Mouse (Mus musculus) left cerebral cortex, postnatal 36 days (tissue): ENCODE measurements around the gene Ndufs4. TPM values are rescaled to one million over a fixed set of nuclear protein-coding genes. Genes with fewer than 3 reads are reported as not detected.

Experiments
- DNase-seq, 2 experiments: peaks; one replicate each; pipeline ENCODE4 v3.0.0; 2021 to 2022; ENCODE audit warnings: low spot score in 2 of 2, mixed read lengths in 1 of 2
- intact Hi-C: fragments of 180-260 bp; cut with DNase I; formaldehyde crosslinking; loops from one replicate; pipeline ENCODE4 v1.15.1; 2025
- total RNA-seq, 2 experiments: library from RNA; stranded (reverse); gene quantifications; 2 replicates each; pipeline ENCODE4 v1.2.3; 2021

Gene Ndufs4
- 100 to 1,000 TPM; 143 to 160 TPM for total RNA-seq

DNA sequence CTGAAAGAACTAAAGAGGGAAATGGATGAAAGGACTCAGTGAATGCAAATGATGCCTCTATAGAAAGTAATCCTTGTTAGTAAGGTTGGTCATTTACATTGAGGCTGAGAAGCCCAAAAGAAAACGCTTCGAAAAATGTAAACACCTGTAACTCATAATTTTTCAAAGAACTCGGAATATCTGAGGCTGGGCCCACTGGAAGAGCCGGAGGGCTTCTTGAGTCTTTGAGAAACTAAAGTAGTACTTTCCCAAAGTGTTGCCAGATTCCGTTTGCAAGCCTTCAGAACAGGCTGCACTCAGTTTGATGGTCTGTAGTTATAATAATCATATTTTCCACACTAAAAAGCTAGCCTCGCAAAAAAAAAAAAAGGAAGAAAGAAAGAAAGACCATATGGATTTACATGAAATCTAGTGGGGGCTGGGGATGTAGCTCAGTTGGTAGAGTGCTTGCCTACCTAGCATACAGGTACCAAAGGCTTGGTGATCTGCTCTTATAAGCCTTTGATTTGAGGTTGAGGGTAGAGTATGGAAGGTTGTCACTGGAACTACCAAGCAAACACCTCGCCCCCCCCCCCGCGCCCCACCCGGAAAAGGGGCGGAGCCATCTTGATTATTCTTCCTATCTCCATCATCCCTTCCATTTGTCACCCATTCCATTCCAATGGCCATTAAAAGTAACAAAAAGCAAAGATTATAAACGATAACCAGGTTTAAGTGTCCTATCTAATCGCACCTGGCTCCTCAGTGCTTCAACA, at the start of gene Ndufs4:
Gene Ndufs4 (minus strand): TSS at position 48 of the 755 bp plus-strand sequence.
- intact Hi-C loops: no loop called here
- no peak for DNase-seq

DNA sequence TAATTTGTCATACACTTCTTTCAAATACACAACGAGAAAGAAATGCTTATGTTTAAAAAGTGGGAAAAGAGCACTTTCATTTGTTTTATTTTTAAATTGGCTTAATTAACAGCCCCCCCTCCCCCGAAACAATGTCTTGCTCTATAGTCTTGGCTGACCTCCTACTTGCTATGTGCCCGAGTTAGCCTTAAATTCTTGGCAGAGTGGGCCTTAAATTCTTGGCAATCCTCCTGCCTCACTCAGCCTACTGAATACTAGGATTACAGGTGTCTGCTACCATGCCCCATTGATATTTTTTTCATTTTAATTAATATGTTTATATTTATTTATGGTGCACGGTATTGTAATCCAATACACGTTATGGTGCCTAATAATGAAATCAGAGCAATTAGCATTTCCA, 44.4 kb upstream of the Ndufs4 start:
- intact Hi-C loops: no loop called here
- no peak for DNase-seq

DNA sequence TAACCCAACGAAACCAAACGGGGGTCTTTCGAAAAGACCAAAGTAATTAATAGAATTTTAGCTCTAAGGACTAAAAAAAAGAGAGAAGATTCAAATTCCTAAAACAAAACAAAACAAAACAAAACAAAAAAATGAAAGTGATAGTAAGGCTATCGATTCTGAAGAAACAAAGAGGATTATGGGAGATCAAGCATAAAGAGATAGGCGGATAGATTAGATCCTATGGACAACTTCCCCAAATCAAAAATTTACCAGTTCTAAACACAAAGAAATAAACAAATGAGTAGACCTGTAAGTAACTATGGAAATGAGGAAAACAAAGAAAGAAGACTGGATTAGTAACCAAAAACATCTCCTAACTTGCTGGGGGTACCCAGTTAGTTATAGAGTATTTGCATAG, 37.2 kb upstream of the Ndufs4 start:
- intact Hi-C loops: no loop called here
- no peak for DNase-seq

DNA sequence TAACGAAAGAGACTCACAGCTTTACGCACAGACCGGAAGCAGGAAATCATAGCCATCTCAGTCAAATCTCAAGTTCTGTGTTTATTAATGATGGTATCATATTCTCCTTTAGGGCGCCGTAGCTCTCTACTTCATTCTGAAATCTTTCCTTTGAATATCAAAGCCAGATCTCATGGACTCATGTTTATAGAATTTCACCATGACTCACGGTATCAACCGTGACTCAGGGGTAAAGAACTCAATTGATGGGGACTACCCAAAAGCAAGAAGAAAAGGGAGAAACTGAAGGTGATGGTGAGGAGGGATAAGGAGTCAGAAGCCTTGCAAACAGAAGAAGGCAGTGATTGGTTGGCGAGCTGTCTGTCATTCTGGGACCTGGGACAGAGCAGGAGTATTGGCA, 32.2 kb upstream of the Ndufs4 start:
- intact Hi-C loops: no loop called here
- DNase-seq: no peak

DNA sequence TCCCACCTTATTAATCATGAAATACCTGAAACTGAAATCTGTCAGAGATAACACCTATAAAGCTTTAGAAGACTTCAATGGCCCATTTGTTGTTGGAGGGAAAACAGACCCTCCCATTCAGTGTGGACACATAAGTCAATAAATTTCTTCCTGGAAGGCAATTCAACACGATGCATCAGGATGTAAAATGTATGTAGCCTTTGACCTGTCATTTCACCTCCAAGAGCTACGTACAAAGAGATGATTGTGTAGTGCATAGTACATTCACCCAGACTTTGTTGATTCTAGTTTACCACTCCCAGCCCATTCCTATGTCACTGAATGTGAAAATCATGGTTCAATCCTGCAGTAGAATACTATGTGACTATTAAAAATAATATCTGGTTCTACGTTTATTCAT, 31.3 kb upstream of the Ndufs4 start:
- no peak for DNase-seq
- intact Hi-C loops: no loop called here

DNA sequence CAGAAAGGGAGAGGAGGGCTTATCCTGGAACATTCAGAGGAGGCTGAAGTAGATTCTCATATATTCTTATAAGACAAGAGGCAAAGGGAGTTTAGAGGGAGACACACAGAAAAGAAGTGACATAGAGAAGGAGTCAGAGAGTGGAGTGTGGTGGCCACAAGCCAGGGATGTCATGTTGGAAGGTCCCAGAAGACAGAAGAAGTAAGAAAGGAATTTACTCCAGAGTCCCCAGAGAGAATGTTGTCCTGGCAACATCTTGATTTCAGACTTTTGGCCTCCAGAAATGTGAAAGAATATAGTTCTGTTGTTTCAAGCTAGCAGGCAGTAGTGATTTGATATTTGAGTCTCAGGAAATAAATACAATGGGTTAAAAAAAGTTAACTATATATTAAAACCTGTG, 24.3 kb upstream of the Ndufs4 start:
- no peak for DNase-seq
- intact Hi-C loops: no loop called here

DNA sequence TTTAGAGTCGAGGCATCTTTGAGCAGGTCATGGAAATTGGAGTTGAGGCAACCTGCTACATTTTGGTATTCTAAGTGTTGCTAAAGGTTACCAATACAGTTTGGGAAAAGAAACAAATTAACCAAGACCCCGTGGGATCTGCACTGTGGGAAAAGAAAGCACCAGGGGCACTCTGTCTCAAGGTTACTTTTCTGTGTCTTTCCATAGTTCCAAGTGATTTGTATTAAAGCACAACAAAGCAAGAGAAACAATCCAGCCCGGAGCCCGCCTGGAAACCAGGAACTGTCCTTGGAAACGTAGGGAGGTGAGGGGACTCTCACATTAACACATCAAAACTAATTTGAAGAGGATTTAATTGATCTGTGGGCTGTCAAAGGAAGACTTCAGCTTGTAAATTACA, 18.8 kb upstream of the Ndufs4 start:
- intact Hi-C loops: no loop called here
- no peak for DNase-seq

DNA sequence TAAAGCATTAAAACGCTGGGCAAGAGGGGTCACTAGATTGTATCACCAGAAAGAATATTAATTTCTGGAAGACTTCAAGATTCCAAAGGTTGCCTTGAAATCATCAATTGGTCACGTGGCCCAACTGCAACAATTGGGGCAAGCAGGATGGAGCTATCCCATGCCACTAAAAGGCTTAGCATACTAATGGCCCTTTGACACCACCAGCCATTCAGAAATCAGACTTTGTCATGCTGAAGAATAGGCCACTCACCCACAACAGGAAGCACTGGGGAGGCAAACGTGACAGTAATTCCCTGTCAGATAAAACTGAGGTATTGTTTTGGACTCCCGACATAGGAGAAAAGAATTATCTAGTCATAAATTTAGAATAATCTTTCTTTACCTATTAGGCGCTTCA, 18.4 kb upstream of the Ndufs4 start:
- DNase-seq: no peak
- intact Hi-C loops: no loop called here

DNA sequence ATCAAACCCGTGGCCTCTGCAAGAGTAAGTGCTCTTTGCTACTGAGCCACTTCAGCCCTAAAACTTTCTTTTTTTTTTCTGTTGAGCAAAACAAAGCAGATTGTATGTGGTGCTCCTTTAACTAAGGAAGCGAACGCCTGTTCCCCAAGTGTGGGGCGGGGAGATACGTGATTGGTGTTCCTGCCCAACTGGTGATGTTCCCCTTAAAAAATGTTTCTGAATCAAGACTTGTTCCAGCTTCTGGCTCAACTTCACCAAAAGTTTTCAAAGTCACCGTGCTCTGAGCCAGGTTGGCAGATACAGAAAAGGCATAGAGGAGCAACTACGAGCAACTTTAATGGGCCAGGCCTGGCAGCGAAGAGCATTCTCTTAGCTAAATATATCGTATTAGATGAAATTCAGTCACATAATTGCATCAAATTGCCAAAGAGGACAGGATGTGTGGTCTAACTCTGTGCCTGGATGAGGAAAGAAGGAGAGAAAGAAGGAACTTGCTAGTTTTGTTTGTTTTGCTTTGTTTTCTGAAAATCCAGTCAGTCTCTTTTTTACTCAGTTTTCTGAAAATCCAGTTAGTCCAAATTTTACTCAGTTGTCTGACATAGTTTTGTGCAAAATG, 17.1 kb upstream of the Ndufs4 start:
- no peak for DNase-seq
- intact Hi-C loops: no loop called here

DNA sequence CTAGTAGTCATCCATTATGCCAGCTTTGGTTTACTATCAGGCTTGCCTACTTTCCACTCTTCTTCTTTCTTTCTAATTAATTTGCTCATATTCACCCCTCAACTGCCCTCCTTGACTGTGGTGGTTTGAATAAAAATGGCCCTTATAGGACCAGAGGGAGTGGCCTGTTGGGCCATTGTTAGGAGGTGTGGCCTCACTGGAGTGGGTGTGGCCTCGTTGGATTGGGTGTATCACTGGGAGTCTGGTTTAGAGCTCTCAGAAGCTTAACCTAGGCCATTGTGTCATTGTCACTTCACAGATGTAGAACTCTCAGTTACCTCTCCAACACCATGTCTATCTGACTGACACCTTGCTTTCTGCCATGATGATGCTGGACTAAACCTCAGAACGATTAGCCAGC, 10.8 kb upstream of the Ndufs4 start:
- no peak for DNase-seq
- intact Hi-C loops: no loop called here

DNA sequence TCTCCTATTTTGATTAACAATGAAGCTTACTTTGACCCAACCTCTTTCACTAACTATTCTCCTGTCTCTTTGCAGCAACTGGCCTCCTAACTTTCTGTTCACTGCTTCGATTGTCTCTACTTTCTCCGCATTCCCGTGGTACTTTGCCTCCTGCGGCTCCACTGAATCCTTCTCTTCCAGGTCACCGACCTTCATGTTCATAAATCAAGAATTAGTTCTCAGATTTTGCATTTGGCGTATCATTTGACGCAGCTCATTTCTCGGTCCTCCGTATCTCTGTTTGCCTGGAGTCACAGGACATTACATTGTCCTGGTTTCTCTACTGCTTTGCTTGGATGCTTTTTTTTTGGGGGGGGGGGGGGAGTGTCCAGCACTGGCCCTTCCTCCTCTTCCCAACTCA, 9.2 kb upstream of the Ndufs4 start:
- no peak for DNase-seq
- intact Hi-C loops: no loop called here

DNA sequence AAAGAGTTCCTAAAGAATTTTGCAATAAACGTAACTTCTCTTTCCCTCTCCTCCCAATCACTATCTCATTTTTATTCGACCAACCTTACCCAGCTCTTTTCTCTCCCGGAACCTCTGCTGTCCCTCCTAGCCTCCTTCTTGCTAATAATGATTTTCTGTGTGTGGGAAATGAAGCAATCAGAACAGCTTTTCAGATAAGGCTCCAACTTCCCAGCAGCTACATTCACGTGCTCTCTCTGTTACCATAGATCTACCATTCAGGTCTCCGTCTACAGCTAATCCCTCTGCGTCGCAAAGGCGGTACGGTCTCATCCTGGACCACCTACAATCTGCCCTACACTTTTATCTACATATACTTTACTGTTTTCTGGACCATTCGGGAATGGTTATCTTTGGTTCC, 8.8 kb upstream of the Ndufs4 start:
- DNase-seq: no peak
- intact Hi-C loops: no loop called here

DNA sequence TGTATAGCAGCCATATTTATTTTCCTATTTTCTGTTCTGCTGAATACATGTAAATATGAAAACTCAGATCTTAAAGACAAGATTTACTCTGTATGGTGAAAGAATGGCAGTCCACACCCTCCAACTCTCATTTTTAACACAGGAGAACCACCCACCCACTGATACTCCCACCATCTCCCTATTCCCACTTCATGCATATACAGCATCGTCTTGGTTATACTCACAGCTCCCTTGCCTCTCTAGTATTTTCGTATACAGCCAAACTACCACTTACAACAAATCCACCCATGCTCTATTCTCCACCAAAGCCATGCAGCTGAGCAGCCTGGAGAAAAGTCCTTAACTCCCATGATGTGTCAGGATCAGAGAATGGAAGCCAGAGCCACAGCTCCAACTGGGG, 6.7 kb upstream of the Ndufs4 start:
- intact Hi-C loops: no loop called here

DNA sequence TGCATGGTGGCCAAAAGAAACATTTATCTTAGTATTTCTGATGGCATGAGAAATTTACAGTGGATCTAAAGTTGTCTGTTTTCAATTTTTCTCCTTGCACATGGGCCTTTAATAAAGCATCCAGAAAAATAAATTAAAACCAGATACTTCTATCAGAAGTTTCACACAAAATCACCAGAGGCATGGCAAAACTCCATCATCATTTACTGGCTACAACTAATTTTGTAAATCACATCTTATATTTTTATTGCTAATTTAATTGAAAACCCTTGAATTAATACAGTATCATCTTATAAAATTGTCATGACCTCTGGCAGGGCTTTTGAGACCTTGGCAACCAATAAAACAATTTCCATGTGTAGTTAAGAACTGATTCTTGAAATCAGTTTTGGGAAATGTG, 4.4 kb upstream of the Ndufs4 start:
- intact Hi-C loops: no loop called here
- DNase-seq: no peak

More for the DNA sequence above, 6.7 kb upstream of the Ndufs4 start:
- DNase-seq: no peak

DNA sequence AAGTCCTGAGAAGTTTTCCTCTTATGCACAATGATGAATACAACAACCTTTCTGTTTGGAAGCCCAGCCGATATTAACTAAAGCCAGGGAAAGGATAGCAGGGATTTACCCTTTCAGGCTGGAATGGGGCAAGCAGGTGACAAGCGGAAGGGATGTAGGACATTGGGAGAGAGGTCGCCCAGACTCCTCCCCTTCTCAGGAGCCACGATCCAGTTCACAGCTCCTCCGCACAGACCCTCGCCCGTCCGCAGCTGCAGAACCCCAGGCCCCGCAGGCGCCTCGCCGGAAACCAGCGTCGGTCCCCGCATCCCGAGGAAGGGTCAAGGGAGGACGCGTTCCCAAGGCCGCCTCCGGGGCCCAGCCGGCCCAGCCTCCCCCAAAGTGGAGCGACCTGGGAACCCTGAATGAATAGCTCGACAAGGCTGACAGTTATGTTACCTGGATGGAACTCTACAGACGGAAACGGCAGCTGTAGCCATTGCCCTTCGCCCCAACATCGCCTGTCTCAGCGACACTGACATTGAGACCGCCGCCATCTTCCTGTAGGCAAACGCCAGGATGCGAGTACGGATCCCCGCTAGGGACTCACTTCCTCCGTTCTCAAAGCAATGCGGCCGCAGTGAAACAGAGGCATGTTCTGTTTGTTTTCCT, 412 bp downstream of the Ndufs4 start:
- intact Hi-C loops: no loop called here
- DNase-seq: peak; percentile 93 to 95

DNA sequence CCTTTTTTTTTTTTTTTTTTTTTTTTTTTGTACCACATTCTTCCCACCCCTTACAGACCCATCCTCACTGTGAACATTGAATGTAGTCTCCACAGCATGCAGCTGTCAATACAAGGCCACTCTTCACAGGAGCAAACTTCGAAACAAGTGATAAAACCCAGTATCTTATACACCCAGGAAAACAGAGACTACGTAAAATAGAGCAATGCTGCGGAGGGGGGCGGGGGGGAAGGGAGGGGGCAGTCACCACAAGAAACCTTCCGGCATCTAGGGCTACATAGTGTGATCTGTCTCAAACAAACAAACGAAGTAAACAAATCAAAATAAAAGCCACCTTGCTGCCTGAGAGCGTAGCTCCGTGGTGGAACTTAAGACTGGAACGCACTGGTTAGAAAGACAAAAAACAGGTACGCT, 977 bp downstream of the Ndufs4 start:
- intact Hi-C loops: no loop called here
- DNase-seq: no peak

DNA sequence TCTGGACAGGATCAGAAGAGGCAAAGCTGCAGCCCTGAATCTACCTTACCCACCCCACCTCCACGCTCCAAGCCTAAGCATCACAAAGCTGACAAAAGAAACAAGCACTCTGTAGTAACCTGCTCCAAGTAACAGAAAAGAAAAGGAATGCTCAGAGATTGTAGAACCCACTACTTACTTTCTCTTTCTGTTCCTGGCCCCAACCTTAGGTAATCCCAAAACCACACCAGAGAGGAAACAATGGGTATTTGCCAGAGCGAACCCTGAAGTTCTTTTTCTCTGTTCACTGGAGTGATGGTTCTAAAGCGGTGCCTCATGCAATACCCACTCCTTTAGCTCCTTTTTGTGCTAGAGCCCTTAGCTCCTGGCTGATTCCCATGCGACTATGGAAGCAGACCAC, 11.5 kb downstream of the Ndufs4 start:
- intact Hi-C loops: no loop called here
- no peak for DNase-seq

DNA sequence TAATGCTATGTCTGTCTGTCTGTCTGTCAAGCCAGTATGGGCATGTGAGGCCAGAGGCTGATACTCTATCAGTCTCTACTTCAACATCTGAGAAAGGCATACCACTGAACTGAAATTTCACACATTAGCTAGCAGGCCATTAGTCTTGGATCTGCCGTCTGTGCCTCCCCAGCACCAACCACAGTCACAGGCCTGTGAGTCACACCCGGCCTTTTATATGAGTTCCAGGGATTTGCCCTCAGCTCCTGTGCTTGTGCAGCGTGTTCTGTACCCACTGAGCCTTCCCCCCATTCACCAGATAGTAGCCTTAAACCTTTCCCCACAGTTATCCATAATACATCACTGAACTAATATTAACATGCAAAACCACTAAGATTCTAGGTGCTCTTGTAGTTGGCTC, 26.0 kb downstream of the Ndufs4 start:
- no peak for DNase-seq
- intact Hi-C loops: no loop called here

DNA sequence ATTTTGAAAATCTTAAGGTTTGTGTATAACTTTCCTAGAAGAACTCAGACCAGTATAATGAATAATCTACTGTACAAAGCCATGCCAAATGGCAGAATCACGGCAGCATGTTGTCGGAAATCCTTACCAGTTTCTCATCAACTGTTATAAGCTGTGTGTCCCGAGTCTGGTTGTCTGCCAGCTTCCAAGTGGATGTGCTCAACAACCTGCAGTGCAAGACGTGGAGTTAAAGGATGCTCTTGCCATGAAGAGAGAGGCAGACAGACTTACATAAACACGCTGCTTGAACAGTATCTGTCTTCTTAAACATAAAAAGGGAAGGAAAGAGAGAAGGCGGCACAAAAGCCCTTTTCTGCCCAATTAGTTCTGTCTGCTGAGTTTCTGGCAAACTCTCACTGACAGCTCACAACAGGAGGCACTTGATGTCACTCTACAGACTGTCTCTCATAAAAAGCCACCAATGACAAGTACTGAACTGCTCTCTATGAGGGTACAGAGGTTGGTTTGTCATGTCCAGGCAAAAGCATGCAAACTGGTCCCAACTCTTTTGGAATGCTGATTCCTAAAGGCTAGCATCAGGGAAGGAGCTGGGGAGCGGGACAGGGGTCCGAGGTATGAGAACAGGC, 36.6 kb downstream of the Ndufs4 start:
- DNase-seq: peak in 1 of 2 experiments; percentile 10
- intact Hi-C loops: no loop called here

DNA sequence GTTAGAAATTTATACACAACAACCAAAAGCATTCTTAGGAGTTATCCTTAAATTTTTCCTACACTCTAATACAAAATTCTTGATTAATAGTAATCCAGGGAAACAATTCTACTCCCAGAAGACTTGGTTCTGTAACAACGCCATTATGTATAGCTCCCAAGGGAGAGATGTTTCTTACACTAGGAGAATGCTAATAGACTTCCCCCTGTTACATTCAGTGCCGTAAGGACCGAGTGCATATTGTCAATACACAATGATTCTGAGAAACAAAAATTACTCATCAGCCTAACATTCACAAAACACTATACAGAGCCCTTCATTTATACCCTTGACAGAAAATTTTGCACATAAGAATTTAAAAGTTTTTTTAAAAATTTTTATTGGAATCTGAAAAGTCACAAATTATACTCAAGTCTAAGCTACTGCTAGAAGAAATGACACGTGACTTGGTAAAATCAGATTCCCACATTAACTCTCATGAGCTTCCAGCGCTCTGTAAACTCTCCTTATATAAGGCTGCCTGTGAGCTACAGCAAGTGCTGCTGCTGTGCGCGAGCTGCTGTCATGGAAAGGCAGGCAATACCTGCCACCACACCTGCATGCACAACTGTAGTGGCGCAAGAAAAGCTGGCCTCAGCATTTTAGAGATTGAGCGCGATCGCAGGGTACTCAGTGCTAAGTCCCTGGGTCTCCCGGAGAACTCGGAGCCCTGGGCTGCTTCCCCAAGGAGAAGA, 42.9 kb downstream of the Ndufs4 start:
- no peak for DNase-seq
- intact Hi-C loops: no loop called here
